ENCODE assay signal across 12 mouse cellular contexts in genomic region chr12:102461177-102461576, GRCm38 (mm10). TPM values are rescaled to one million over a fixed set of nuclear protein-coding genes. Genes with fewer than 3 reads are reported as not detected.
DNase-seq lines count a peak whose midpoint lies in the region; ATAC-seq and TF ChIP-seq lines count a peak whose summit lies in the region.
"Had no signal": no experiment of that assay in that cellular context is flagged by ENCODE, and none has a peak within 500 bp of the region (broad histone marks: within the 10 kb centered on the region; RNA-seq: fewer than 3 reads in every experiment).

No protein-coding gene starts in this region.

- H3K9me3 ChIP-seq in heart, postnatal 0 days (replicated peaks; ENCODE audit: control insufficient read depth, low read length): no peaks in the 10 kb centered on the region
- H3K9me3 ChIP-seq in heart, embryonic 11.5 days (replicated peaks; ENCODE audit: control insufficient read depth, low read length): no peaks in the 10 kb centered on the region
- H3K9me3 ChIP-seq in midbrain, embryonic 14.5 days (ENCODE audit: control insufficient read depth, low read length): no peaks in the 10 kb centered on the region
- no peaks in the 10 kb centered on the region for H3K9me3 ChIP-seq in midbrain, embryonic 15.5 days
- no peaks in the 10 kb centered on the region for H3K9me3 ChIP-seq in forebrain, embryonic 10.5 days
- H3K9me3 ChIP-seq: hindbrain, embryonic 10.5 days; liver, embryonic 15.5 days had no signal

- TF ChIP-seq CTCF in heart, postnatal 0 days (IDR thresholded peaks at IDR 0.05; ENCODE audit: low read depth): peak; percentile 69

- no peaks in the 10 kb centered on the region for H3K27me3 ChIP-seq in heart, postnatal 0 days (ENCODE audit: control insufficient read depth, insufficient read depth, low read length)
- no peaks in the 10 kb centered on the region for H3K27me3 ChIP-seq in heart, embryonic 11.5 days (ENCODE audit: control insufficient read depth, insufficient read depth, low read length)
- no peaks in the 10 kb centered on the region for H3K27me3 ChIP-seq in midbrain, embryonic 14.5 days (ENCODE audit: control insufficient read depth, insufficient read depth, low read length)
- H3K27me3 ChIP-seq in midbrain, embryonic 15.5 days (replicated peaks): no peaks in the 10 kb centered on the region
- H3K27me3 ChIP-seq in splenic B cell, adult 2 months (ENCODE audit: control insufficient read depth, insufficient read depth, low read length, poor library complexity, severe bottlenecking): no peaks in the 10 kb centered on the region
- H3K27me3 ChIP-seq in forebrain, embryonic 10.5 days (ENCODE audit: poor library complexity, severe bottlenecking): no peaks in the 10 kb centered on the region
- H3K27me3 ChIP-seq: liver, embryonic 15.5 days had no signal

- no peak overlapping the region for H3K4me3 ChIP-seq in heart, postnatal 0 days (ENCODE audit: low read depth, low read length)
- no peak overlapping the region for H3K4me3 ChIP-seq in heart, embryonic 11.5 days (ENCODE audit: low read depth, low read length)
- H3K4me3 ChIP-seq in midbrain, embryonic 14.5 days (replicated peaks; ENCODE audit: low read depth, low read length): no peak overlapping the region
- H3K4me3 ChIP-seq in midbrain, embryonic 15.5 days: no peak overlapping the region
- no peak overlapping the region for H3K4me3 ChIP-seq in forebrain, embryonic 10.5 days
- H3K4me3 ChIP-seq: hindbrain, embryonic 10.5 days; liver, embryonic 15.5 days had no signal

- ATAC-seq in heart, postnatal 0 days (ENCODE audit: insufficient read depth, low read depth): no peak
- ATAC-seq in heart, embryonic 11.5 days (replicated peaks; ENCODE audit: insufficient number of reproducible peaks, low FRiP score, low TSS enrichment): no peak
- no peak for ATAC-seq in midbrain, embryonic 14.5 days (ENCODE audit: low FRiP score, low TSS enrichment)
- no peak for ATAC-seq in midbrain, embryonic 15.5 days (replicated peaks)

- H3K36me3 ChIP-seq in heart, postnatal 0 days (replicated peaks; ENCODE audit: control insufficient read depth, insufficient read depth, low read length): no peaks in the 10 kb centered on the region
- H3K36me3 ChIP-seq in heart, embryonic 11.5 days (ENCODE audit: control insufficient read depth, insufficient read depth, low read length): no peaks in the 10 kb centered on the region
- no peaks in the 10 kb centered on the region for H3K36me3 ChIP-seq in midbrain, embryonic 14.5 days (ENCODE audit: control insufficient read depth, insufficient read depth, low read length)
- H3K36me3 ChIP-seq in midbrain, embryonic 15.5 days (replicated peaks): no peaks in the 10 kb centered on the region
- H3K36me3 ChIP-seq in splenic B cell, adult 2 months (ENCODE audit: control insufficient read depth, insufficient read depth, low read length, poor library complexity, severe bottlenecking): no peaks in the 10 kb centered on the region
- no peaks in the 10 kb centered on the region for H3K36me3 ChIP-seq in forebrain, embryonic 10.5 days (replicated peaks)
- H3K36me3 ChIP-seq: hindbrain, embryonic 10.5 days; liver, embryonic 15.5 days had no signal

- TF ChIP-seq EP300 in heart, postnatal 0 days (IDR thresholded peaks at IDR 0.05; ENCODE audit: low read depth): no peak

- 53% methylated on average over 5 of the region's 5 CpGs for whole genome bisulfite sequencing in heart, postnatal 0 days
- 62% methylated on average over 5 of the region's 5 CpGs for WGBS in heart, embryonic 11.5 days (ENCODE audit: insufficient replicate concordance)
- 74% methylated on average over 5 of the region's 5 CpGs for WGBS in midbrain, embryonic 14.5 days
- WGBS in midbrain, embryonic 15.5 days: 71% methylated on average over 5 of the region's 5 CpGs
- WGBS in forebrain, embryonic 10.5 days: 76% methylated on average over 5 of the region's 5 CpGs

- H3K4me2 ChIP-seq in heart, postnatal 0 days (ENCODE audit: low read depth, low read length): no peak overlapping the region
- H3K4me2 ChIP-seq in heart, embryonic 11.5 days: no peak overlapping the region
- H3K4me2 ChIP-seq in midbrain, embryonic 14.5 days (ENCODE audit: low read length): no peak overlapping the region
- no peak overlapping the region for H3K4me2 ChIP-seq in midbrain, embryonic 15.5 days
- H3K4me2 ChIP-seq: liver, embryonic 15.5 days had no signal

- no peaks in the 10 kb centered on the region for H3K4me1 ChIP-seq in heart, postnatal 0 days (ENCODE audit: control insufficient read depth, insufficient read depth)
- H3K4me1 ChIP-seq in heart, embryonic 11.5 days (ENCODE audit: control insufficient read depth, insufficient read depth, low read length): no peaks in the 10 kb centered on the region; the same call in 1 of the 2 replicates
- H3K4me1 ChIP-seq in midbrain, embryonic 14.5 days (ENCODE audit: control insufficient read depth, insufficient read depth, low read length): no peaks in the 10 kb centered on the region
- no peaks in the 10 kb centered on the region for H3K4me1 ChIP-seq in midbrain, embryonic 15.5 days
- H3K4me1 ChIP-seq in forebrain, embryonic 10.5 days: no peaks in the 10 kb centered on the region
- H3K4me1 ChIP-seq: hindbrain, embryonic 10.5 days had no signal

- DNase-seq in heart, postnatal 0 days (ENCODE audit: low spot score): peak; percentile 51
- DNase-seq in midbrain, embryonic 14.5 days: peak; percentile 41
- DNase-seq in adipocyte (ENCODE audit: low spot score): peak; percentile 61
- DNase-seq in splenic B cell, adult 2 months (ENCODE audit: low read depth, low spot score): peak; percentile 76
- DNase-seq in urinary bladder, postnatal 25 days (ENCODE audit: low spot score): no peak
- no peak for DNase-seq in forebrain, embryonic 10.5 days (ENCODE audit: extremely low spot score, low spot score)
- DNase-seq: cerebellum, adult 9-10 months; layer of hippocampus, adult 9-11 months had no signal

- H3K9ac ChIP-seq in heart, postnatal 0 days (replicated peaks; ENCODE audit: low read depth, low read length): no peak overlapping the region
- H3K9ac ChIP-seq in heart, embryonic 11.5 days (ENCODE audit: low read depth, low read length): no peak overlapping the region
- H3K9ac ChIP-seq in midbrain, embryonic 14.5 days (replicated peaks; ENCODE audit: low read length): no peak overlapping the region
- no peak overlapping the region for H3K9ac ChIP-seq in midbrain, embryonic 15.5 days
- H3K9ac ChIP-seq: liver, embryonic 15.5 days had no signal

- H3K27ac ChIP-seq in heart, postnatal 0 days (ENCODE audit: low read depth): no peak overlapping the region
- H3K27ac ChIP-seq in heart, embryonic 11.5 days (ENCODE audit: low read depth, low read length): no peak overlapping the region
- H3K27ac ChIP-seq in midbrain, embryonic 14.5 days (replicated peaks; ENCODE audit: low read depth, low read length): no peak overlapping the region
- no peak overlapping the region for H3K27ac ChIP-seq in midbrain, embryonic 15.5 days
- H3K27ac ChIP-seq in forebrain, embryonic 10.5 days: no peak overlapping the region
- H3K27ac ChIP-seq: hindbrain, embryonic 10.5 days; liver, embryonic 15.5 days had no signal

RNA-seq across cellular contexts. Expression of gene Golga5, which starts 7.8 kb away (rescaled TPM):
- 17.4 and 17.7 TPM in 2 replicates for total RNA-seq in heart, postnatal 0 days (2014; rRNA removed; ENCODE audit: low replicate concordance)
- polyA plus RNA-seq in heart, postnatal 0 days (2015; fragmentation: Nextera tagmentation; extraction: Ambion mirVana): 23.5 and 24.0 TPM in 2 replicates
- 24.9 and 32.8 TPM in 2 replicates for polyA plus RNA-seq in heart, embryonic 11.5 days (2014; fragmentation: Nextera tagmentation; extraction: Ambion mirVana)
- polyA plus RNA-seq in midbrain, embryonic 14.5 days (2014; fragmentation: Nextera tagmentation; extraction: Ambion mirVana): 21.6 and 32.4 TPM in 2 replicates
- 25.5 and 31.0 TPM in 2 replicates for polyA plus RNA-seq in midbrain, embryonic 15.5 days (2015; fragmentation: Nextera tagmentation; extraction: Ambion mirVana)
- 25.0 and 26.3 TPM in 2 replicates for polyA plus RNA-seq in forebrain, embryonic 10.5 days (2016; fragmentation: Nextera tagmentation; extraction: Ambion mirVana)

RNA-seq across cellular contexts. Expression of gene Lgmn, which starts 21.6 kb away (rescaled TPM):
- 97.7 and 118 TPM in 2 replicates for total RNA-seq in heart, postnatal 0 days (2014; rRNA removed; ENCODE audit: low replicate concordance)
- 94.0 and 96.0 TPM in 2 replicates for polyA plus RNA-seq in heart, postnatal 0 days (2015; fragmentation: Nextera tagmentation; extraction: Ambion mirVana)
- polyA plus RNA-seq in heart, embryonic 11.5 days (2014; fragmentation: Nextera tagmentation; extraction: Ambion mirVana): 108 and 128 TPM in 2 replicates
- polyA plus RNA-seq in midbrain, embryonic 14.5 days (2014; fragmentation: Nextera tagmentation; extraction: Ambion mirVana): 77.5 and 81.5 TPM in 2 replicates
- polyA plus RNA-seq in midbrain, embryonic 15.5 days (2015; fragmentation: Nextera tagmentation; extraction: Ambion mirVana): 87.7 and 89.9 TPM in 2 replicates
- 41.4 and 42.8 TPM in 2 replicates for polyA plus RNA-seq in forebrain, embryonic 10.5 days (2016; fragmentation: Nextera tagmentation; extraction: Ambion mirVana)

Comparison
In these comparisons a context has a peak if more than half of its experiments do, and no peak if none do; other contexts are left out.
1. DNase-seq: peak in heart, postnatal 0 days (single experiment), midbrain, embryonic 14.5 days (single experiment), adipocyte (single experiment) and splenic B cell, adult 2 months (single experiment); none in urinary bladder, postnatal 25 days (single experiment) and forebrain, embryonic 10.5 days (single experiment).